Mouse (Mus musculus) CH12.LX (cell line): Measurements from ENCODE around the gene Ugt1a6a. TPM values are rescaled to one million over a fixed set of nuclear protein-coding genes. Genes with fewer than 3 reads are reported as not detected.

Experiments
- DNase-seq: peaks from one replicate; pipeline ENCODE4 v3.0.0-alpha.2; 2013; ENCODE audit errors: extremely low read depth
- H3K27ac ChIP-seq: 2 replicates; pipeline ENCODE4 v1.5.1; 2012; ENCODE audit warnings: low read depth, mild to moderate bottlenecking, control low read depth, moderate library complexity; ENCODE audit not compliant: insufficient read depth
- H3K27me3 ChIP-seq: replicated peaks from 2 replicates; pipeline ENCODE3; 2012; ENCODE audit warnings: inconsistent platforms
- H3K36me3 ChIP-seq, 2 experiments: replicated peaks in 1 of 2; 2 replicates each; pipeline versions ENCODE3 to v1.6.1; 2012; ENCODE audit warnings: inconsistent platforms in 1 of 2, low read length in 1 of 2, mild to moderate bottlenecking in 1 of 2, mixed read lengths in 1 of 2, moderate library complexity in 1 of 2; ENCODE audit not compliant: control insufficient read depth in 1 of 2, insufficient read depth in 1 of 2
- H3K4me1 ChIP-seq, 2 experiments: 2 replicates each; pipeline ENCODE4 v1.6.1; 2012; ENCODE audit warnings: inconsistent platforms in 1 of 2, moderate library complexity in 1 of 2; ENCODE audit not compliant: insufficient read depth in 2 of 2, control insufficient read depth in 1 of 2
- H3K4me2 ChIP-seq: 2 replicates; pipeline ENCODE4 v1.6.1; 2012; ENCODE audit warnings: low read depth, mild to moderate bottlenecking, control low read depth; ENCODE audit not compliant: poor library complexity, insufficient read depth, severe bottlenecking
- H3K4me3 ChIP-seq, 3 experiments: fragments of 150-350 bp in 1 of 3; sonication (generic) in 1 of 3; replicated peaks in 1 of 3; 2 replicates each; pipeline versions ENCODE3 to v1.5.1; 2011 to 2012; ENCODE audit warnings: low read depth in 2 of 3, low read length in 2 of 3, mild to moderate bottlenecking in 2 of 3, moderate library complexity in 2 of 3, control low read depth in 1 of 3, improper control_type of control experiment in 1 of 3, inconsistent platforms in 1 of 3, mixed read lengths in 1 of 3; ENCODE audit not compliant: poor library complexity in 1 of 3
- H3K79me2 ChIP-seq: replicated peaks from 2 replicates; pipeline ENCODE4 v1.6.1; 2012; ENCODE audit warnings: mild to moderate bottlenecking, moderate library complexity; ENCODE audit not compliant: control insufficient read depth, poor library complexity, insufficient read depth, severe bottlenecking; ENCODE audit errors: extremely low read depth
- H3K9ac ChIP-seq: 2 replicates; pipeline ENCODE4 v1.6.1; 2012; ENCODE audit warnings: low read depth, mild to moderate bottlenecking, control low read depth, moderate library complexity; ENCODE audit not compliant: insufficient read depth
- H3K9me3 ChIP-seq: replicated peaks from 2 replicates; pipeline ENCODE3; 2012; ENCODE audit warnings: low read length, inconsistent platforms, mixed read lengths
- BHLHE40 ChIP-seq: IDR thresholded peaks from 2 replicates; pipeline ENCODE4 v1.6.1; 2011; ENCODE audit warnings: mild to moderate bottlenecking, low read depth, low read length, improper control_type of control experiment
- CHD1 ChIP-seq: IDR thresholded peaks from 2 replicates; pipeline ENCODE4 v1.6.1; 2012; ENCODE audit warnings: low read depth, low read length, improper control_type of control experiment, inconsistent platforms
- EP300 ChIP-seq: IDR thresholded peaks from 2 replicates; pipeline ENCODE4 v1.6.1; 2011; ENCODE audit warnings: low read length, improper control_type of control experiment
- HCFC1 ChIP-seq: IDR thresholded peaks from 2 replicates; pipeline ENCODE4 v1.6.1; 2012; ENCODE audit warnings: low read depth, mild to moderate bottlenecking, inconsistent platforms, low read length, improper control_type of control experiment
- JUN ChIP-seq: IDR thresholded peaks from 2 replicates; pipeline ENCODE4 v1.6.1; 2011; ENCODE audit warnings: low read depth, mild to moderate bottlenecking, low read length, improper control_type of control experiment, moderate library complexity; ENCODE audit not compliant: insufficient read depth
- MAFK ChIP-seq: IDR thresholded peaks from 2 replicates; pipeline ENCODE4 v1.6.1; 2011; ENCODE audit warnings: low read length, improper control_type of control experiment; ENCODE audit not compliant: insufficient replicate concordance
- MXI1 ChIP-seq: IDR thresholded peaks from 2 replicates; pipeline ENCODE4 v1.6.1; 2011; ENCODE audit warnings: mild to moderate bottlenecking, low read depth, low read length, improper control_type of control experiment
- MYC ChIP-seq: IDR thresholded peaks from 2 replicates; pipeline ENCODE4 v1.6.1; 2011; ENCODE audit warnings: low read depth, mild to moderate bottlenecking, improper control_type of control experiment, low read length
- NELFE ChIP-seq: IDR thresholded peaks from 2 replicates; pipeline ENCODE4 v1.6.1; 2011; ENCODE audit warnings: low read depth, low read length, improper control_type of control experiment
- RCOR1 ChIP-seq: conservative IDR thresholded peaks from 2 replicates; pipeline ENCODE4 v1.6.1; 2012; ENCODE audit warnings: low read depth, mild to moderate bottlenecking, inconsistent platforms, low read length, improper control_type of control experiment
- SIN3A ChIP-seq: IDR thresholded peaks from 2 replicates; pipeline ENCODE4 v1.6.1; 2012; ENCODE audit warnings: low read length, improper control_type of control experiment, inconsistent platforms
- TBP ChIP-seq: conservative IDR thresholded peaks from 2 replicates; pipeline ENCODE4 v1.6.1; 2011; ENCODE audit warnings: low read depth, low read length, improper control_type of control experiment
- UBTF ChIP-seq: IDR thresholded peaks from 2 replicates; pipeline ENCODE4 v1.6.1; 2012; ENCODE audit warnings: low read depth, mild to moderate bottlenecking, inconsistent platforms, low read length, improper control_type of control experiment, moderate library complexity
- USF2 ChIP-seq: conservative IDR thresholded peaks from 2 replicates; pipeline ENCODE4 v1.6.1; 2011; ENCODE audit warnings: low read depth, low read length, improper control_type of control experiment
- ZC3H11A ChIP-seq: IDR thresholded peaks from 2 replicates; pipeline ENCODE4 v1.6.1; 2012; ENCODE audit warnings: low read depth, mild to moderate bottlenecking, inconsistent platforms, low read length, improper control_type of control experiment
- ZMIZ1 ChIP-seq: IDR thresholded peaks from 2 replicates; pipeline ENCODE4 v1.6.1; 2012; ENCODE audit warnings: low read depth, mild to moderate bottlenecking, inconsistent platforms, low read length, improper control_type of control experiment
- ZNF384 ChIP-seq: IDR thresholded peaks from 2 replicates; pipeline ENCODE4 v1.6.1; 2012; ENCODE audit warnings: low read depth, low read length, improper control_type of control experiment, inconsistent platforms
- dilution Hi-C: fragments of 300-500 bp; cut with MboI; formaldehyde crosslinking; loops from 2 replicates; pipeline ENCODE4 v1.14.3; 2020; ENCODE audit warnings: low sequenced_read_pairs; ENCODE audit not compliant: extremely low pct_unique_long_range_greater_than_20kb, extremely low pct_ligation_motif_present
- in situ Hi-C: fragments of 300-500 bp; cut with MboI; formaldehyde crosslinking; loops from 3 replicates; pipeline ENCODE4 v1.14.3; 2019; ENCODE audit warnings: low sequenced_read_pairs, low pct_ligation_motif_present, low pct_unique_long_range_greater_than_20kb, mixed read lengths
- polyA plus RNA-seq: library from polyadenylated mRNA; unstranded; fragments of >175 nt; gene quantifications from 2 replicates; pipeline ENCODE4 v1.2.1, GENCODE M21; 2012; ENCODE audit warnings: low read depth; ENCODE audit not compliant: insufficient read length
- total RNA-seq, 2 experiments: library from RNA; depleted of rRNA; stranded (reverse); fragments of 300-350 nt in 1 of 2; fragments of >200 nt in 1 of 2; gene quantifications; 2 replicates each; pipeline ENCODE4 v1.2.3; 2012 to 2014

Ugt1a6a gene
- total and polyA plus RNA-seq, 3 experiments = 0.19 to 0.43 (median 0.30) TPM

DNA sequence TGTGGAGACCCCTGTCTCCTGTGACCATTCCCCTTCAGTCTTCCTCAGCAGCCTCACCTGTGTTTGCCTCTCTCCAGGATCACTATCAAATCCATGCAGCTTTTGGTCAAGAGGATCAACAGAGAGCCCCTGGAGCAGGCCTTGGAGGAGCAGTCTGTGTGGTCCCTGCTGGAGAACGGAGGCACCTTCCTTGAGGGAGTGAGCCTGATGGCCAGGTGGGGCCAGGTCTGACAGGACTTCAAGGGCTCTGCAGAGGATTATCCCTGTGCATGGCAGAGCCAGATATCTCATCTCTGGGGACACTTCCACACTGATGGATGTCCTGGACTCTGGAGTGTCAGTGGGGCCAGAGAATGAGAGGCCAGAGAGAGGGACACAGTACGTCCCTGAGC lies 120.9 kb downstream of the Ugt1a6a start:
- no peaks in the 10 kb centered on the region for H3K79me2 ChIP-seq
- H3K27me3 ChIP-seq = peaks cover 8% of the 10 kb centered on the region
- in situ Hi-C loops = no loop called here
- no peak overlapping the region for H3K9ac ChIP-seq
- H3K27ac ChIP-seq = no peak overlapping the region
- peaks cover 3 to 9% of the 10 kb centered on the region in 2 experiments for H3K36me3 ChIP-seq
- no peak overlapping the region for H3K4me2 ChIP-seq
- H3K9me3 ChIP-seq = peaks cover 65% of the 10 kb centered on the region
- no peak for TF ChIP-seq USF2
- no peak for TF ChIP-seq MXI1
- no peak for TF ChIP-seq ZMIZ1
- TF ChIP-seq MYC = no peak
- no peak for TF ChIP-seq TBP
- TF ChIP-seq JUN = no peak
- TF ChIP-seq SIN3A = no peak
- TF ChIP-seq MAFK = no peak
- TF ChIP-seq BHLHE40 = no peak
- no peak for TF ChIP-seq EP300
- no peak for TF ChIP-seq NELFE
- TF ChIP-seq CHD1 = no peak
- TF ChIP-seq HCFC1 = no peak
- no peak for TF ChIP-seq ZC3H11A
- TF ChIP-seq ZNF384 = no peak
- H3K4me1 ChIP-seq = peaks cover 2 to 15% of the 10 kb centered on the region in 2 experiments; a peak in 3 of 4 replicates
- dilution Hi-C loops = no loop called here
- no peak for DNase-seq
- no peak overlapping the region for H3K4me3 ChIP-seq

DNA sequence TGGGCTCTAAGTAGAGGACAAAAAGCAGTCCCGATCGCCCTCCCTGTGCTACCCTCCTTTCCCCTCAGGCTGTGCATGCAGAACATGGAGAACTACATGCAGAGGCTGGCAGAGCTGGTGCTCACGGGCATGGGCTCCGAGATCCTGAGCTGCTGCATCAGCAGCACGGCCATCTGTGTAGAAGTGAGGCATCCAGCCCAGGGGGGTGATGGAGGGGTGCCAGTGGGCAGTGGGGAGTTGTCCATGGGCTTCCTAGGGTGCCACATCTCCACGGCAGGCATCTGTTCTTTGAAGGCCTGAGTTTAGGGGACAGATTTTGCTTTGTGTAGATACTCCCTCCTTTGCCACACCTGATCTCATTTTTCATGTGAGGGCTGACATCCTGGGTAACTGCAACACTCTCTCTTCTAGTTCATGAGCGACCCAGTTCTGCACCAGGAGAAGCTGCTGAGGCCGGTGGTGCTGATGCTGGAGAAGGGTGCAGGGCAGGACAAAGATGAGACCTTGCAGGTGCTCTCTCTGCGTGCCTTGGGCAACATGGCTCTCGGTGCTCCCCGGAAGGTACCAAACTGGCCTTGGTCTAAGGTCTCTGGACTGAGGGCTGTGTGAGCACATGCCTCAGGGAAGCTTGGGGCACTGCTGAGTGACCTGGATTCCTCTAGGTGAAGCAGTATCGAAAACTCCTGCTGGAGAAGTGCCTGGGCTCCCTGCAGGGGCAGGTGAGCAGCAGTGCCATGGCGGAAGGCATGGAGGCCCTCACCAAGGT lies 121.6 kb downstream of the Ugt1a6a start:
- H3K79me2 ChIP-seq = no peaks in the 10 kb centered on the region
- H3K4me2 ChIP-seq = no peak overlapping the region
- in situ Hi-C loops (no loop called here), dilution Hi-C loops (no loop called here)
- peaks cover 7% of the 10 kb centered on the region for H3K27me3 ChIP-seq
- peaks cover 58% of the 10 kb centered on the region for H3K9me3 ChIP-seq
- no peak overlapping the region for H3K9ac ChIP-seq
- peaks cover 2 to 22% of the 10 kb centered on the region in 2 experiments; a peak in 3 of 4 replicates for H3K4me1 ChIP-seq
- no peak for TF ChIP-seq UBTF
- TF ChIP-seq RCOR1 = no peak
- no peak for TF ChIP-seq ZC3H11A
- no peak for TF ChIP-seq NELFE
- H3K4me3 ChIP-seq = no peak overlapping the region
- H3K27ac ChIP-seq = no peak overlapping the region
- no peak for DNase-seq
- H3K36me3 ChIP-seq = peaks cover 3 to 15% of the 10 kb centered on the region in 2 experiments
